Mouse (Mus musculus) testis, adult 2 months (tissue): ENCODE results near the gene Phf13.

ENCODE experiments used
- CTCF ChIP-seq: fragments of 200-500 bp; IDR thresholded peaks from 2 replicates; pipeline ENCODE4 v1.5.1; 2012; ENCODE audit warnings: low read depth, mild to moderate bottlenecking, inconsistent platforms, low read length, moderate library complexity; ENCODE audit not compliant: control insufficient read depth, insufficient read depth, insufficient replicate concordance
- POLR2A ChIP-seq: fragments of 200-500 bp; IDR thresholded peaks from 2 replicates; pipeline ENCODE4 v1.6.1; 2012; ENCODE audit warnings: low read depth, mild to moderate bottlenecking, inconsistent platforms, low read length, moderate library complexity; ENCODE audit not compliant: control insufficient read depth

DNA sequence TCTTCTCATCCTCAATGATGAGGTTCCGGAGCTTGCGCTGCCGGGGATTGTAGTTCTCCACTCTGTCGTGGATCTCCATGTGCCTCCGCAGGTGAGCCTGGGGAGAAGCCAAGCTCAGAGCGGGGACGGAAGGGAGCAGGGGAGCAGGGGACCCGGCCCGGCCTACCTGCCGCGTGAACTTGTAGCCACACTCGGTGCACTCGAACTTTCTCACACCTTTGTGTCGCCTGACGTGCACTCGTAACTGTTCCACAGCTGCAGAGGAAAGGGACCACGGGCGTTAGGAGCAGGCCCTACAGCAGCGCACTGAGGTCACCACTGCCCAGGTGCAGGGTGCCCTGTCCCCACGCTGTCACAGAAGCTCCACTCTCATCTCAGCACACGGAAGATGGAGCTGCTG is 24.0 kb upstream of the Phf13 start:
- TF ChIP-seq POLR2A (no peak), CTCF (no peak)
